Mouse (Mus musculus): ENCODE measurements around the gene Tnfrsf25. TPM values are rescaled to one million over a fixed set of nuclear protein-coding genes. Genes with fewer than 3 reads are reported as not detected.

Tnfrsf25 gene
- polyA plus RNA-seq, 1 experiment from 2014 or later, result 0.43 TPM

DNA sequence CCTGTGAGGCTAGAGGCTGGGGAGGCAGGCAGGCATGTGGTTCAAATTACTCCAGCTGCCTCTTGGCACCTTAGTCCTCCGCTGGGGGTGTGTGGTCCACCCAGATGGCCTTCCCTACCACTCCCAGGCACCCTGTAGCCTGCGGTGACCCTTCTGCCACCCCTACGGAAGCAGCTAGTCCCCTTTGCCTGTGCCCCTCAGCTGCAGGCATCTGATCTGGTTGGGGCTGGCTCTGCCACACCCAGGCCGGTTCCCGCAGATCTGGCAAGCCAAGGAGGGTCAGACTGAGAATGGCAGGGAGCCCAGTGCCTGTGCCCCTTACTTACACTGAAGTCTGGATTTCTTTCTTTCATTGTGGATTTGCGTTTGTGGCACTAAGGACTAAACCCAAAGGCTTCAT lies 42.0 kb upstream of the Tnfrsf25 start:
- Histone ChIP-seq H3K9me3 (ENCODE audit: control insufficient read depth, low read length) (no peaks in the 10 kb centered on the region), H3K4me3 (ENCODE audit: control insufficient read depth in 1 of 2, insufficient read depth in 1 of 2, low read depth in 1 of 2, low read length in 2 of 2) (no peak overlapping the region), H3K27me3 (ENCODE audit: control insufficient read depth, insufficient read depth, low read length) (no peaks in the 10 kb centered on the region), H3K27ac (replicated peaks in 1 of 2; ENCODE audit: control insufficient read depth in 1 of 2, insufficient read depth in 1 of 2, low read depth in 2 of 2, low read length in 2 of 2) (no peak overlapping the region), H3K36me3 (ENCODE audit: control insufficient read depth, insufficient read depth, low read length) (no peaks in the 10 kb centered on the region), H3K9ac (ENCODE audit: low read length) (no peak overlapping the region), H3K4me2 (ENCODE audit: low read length) (no peak overlapping the region), H3K4me1 (ENCODE audit: control insufficient read depth in 2 of 2, insufficient read depth in 2 of 2, low read length in 2 of 2) (peaks cover 9% of the 10 kb centered on the region in 2 experiments; a peak in 3 of 4 replicates)
- no peak for ATAC-seq (ENCODE audit: insufficient number of reproducible peaks, insufficient read depth, low FRiP score, low read depth)
- WGBS, result 82% methylated on average over 6 of the region's 6 CpGs

DNA sequence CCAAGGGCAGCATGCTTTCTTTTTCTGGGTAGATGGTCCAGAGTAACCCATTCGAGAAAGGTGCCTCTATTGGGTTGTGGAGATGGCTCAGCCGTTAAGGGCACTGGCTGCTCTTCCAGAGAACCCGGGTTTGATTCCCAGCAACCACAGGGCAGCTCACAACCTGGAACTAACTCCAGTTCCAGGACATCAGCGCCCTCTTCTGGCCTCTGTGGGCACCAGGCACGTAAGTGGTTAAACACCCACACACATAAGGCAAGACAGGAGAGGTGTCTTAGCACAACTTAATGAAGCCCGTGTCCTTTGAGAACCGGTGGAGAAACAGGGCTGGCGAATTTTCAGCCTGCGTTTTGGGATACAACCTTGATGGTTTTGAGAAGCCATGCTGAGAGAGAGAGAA lies 41.2 kb upstream of the Tnfrsf25 start:
- Histone ChIP-seq H3K4me1 (ENCODE audit: control insufficient read depth in 2 of 2, insufficient read depth in 2 of 2, low read length in 2 of 2) (peaks cover 9% of the 10 kb centered on the region in 2 experiments; a peak in 3 of 4 replicates), H3K4me2 (ENCODE audit: low read length) (no peak overlapping the region), H3K9ac (ENCODE audit: low read length) (no peak overlapping the region), H3K36me3 (ENCODE audit: control insufficient read depth, insufficient read depth, low read length) (no peaks in the 10 kb centered on the region), H3K27ac (replicated peaks in 1 of 2; ENCODE audit: control insufficient read depth in 1 of 2, insufficient read depth in 1 of 2, low read depth in 2 of 2, low read length in 2 of 2) (no peak overlapping the region), H3K9me3 (ENCODE audit: control insufficient read depth, low read length) (no peaks in the 10 kb centered on the region), H3K4me3 (ENCODE audit: control insufficient read depth in 1 of 2, insufficient read depth in 1 of 2, low read depth in 1 of 2, low read length in 2 of 2) (no peak overlapping the region), H3K27me3 (ENCODE audit: control insufficient read depth, insufficient read depth, low read length) (no peaks in the 10 kb centered on the region)
- ATAC-seq (ENCODE audit: insufficient number of reproducible peaks, insufficient read depth, low FRiP score, low read depth), result no peak
- 75% methylated on average over 9 of the region's 9 CpGs for WGBS

DNA sequence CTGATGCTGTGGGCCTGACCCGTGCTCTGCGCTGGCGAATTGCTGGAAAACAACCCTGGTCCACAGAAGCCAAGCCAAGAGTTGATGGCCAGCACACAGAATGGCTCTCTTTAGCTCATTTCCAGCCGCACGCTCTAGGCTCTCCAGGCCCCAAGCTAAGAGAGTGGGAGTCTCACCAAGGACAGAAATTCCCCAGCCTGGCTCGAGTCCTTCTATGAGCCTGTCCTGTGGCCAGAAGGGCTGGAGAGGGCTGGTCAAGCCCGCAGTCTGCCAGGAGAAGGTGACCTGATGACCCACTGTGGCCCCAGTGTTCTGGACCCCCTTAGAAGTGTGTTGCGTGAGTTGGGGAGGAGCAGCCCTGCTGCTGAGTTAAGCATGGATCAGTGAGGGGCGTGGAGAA lies 38.5 kb upstream of the Tnfrsf25 start:
- H3K27ac ChIP-seq (replicated peaks in 1 of 2; ENCODE audit: control insufficient read depth in 1 of 2, insufficient read depth in 1 of 2, low read depth in 2 of 2, low read length in 2 of 2), result no peak overlapping the region

GRCm38 (mm10) chr4:152078105-152078530 lies 37.6 kb upstream of the Tnfrsf25 start:
- H3K27ac ChIP-seq (replicated peaks in 1 of 2; ENCODE audit: control insufficient read depth in 1 of 2, insufficient read depth in 1 of 2, low read depth in 2 of 2, low read length in 2 of 2), result no peak overlapping the region
- no peaks in the 10 kb centered on the region for H3K4me1 ChIP-seq (ENCODE audit: control insufficient read depth in 2 of 2, insufficient read depth in 2 of 2, low read length in 2 of 2)
- H3K9ac ChIP-seq (ENCODE audit: low read length), result no peak overlapping the region
- H3K36me3 ChIP-seq (ENCODE audit: control insufficient read depth, insufficient read depth, low read length), result no peaks in the 10 kb centered on the region
- no peak for ATAC-seq (ENCODE audit: insufficient number of reproducible peaks, insufficient read depth, low FRiP score, low read depth)
- no peaks in the 10 kb centered on the region for H3K9me3 ChIP-seq (ENCODE audit: control insufficient read depth, low read length)
- H3K27me3 ChIP-seq (ENCODE audit: control insufficient read depth, insufficient read depth, low read length), result no peaks in the 10 kb centered on the region
- no peak overlapping the region for H3K4me2 ChIP-seq (ENCODE audit: low read length)
- H3K4me3 ChIP-seq (ENCODE audit: control insufficient read depth in 1 of 2, insufficient read depth in 1 of 2, low read depth in 1 of 2, low read length in 2 of 2), result no peak overlapping the region
- WGBS, result 86% methylated on average over 10 of the region's 10 CpGs

More for the DNA sequence above, 38.5 kb upstream of the Tnfrsf25 start:
- Histone ChIP-seq H3K9me3 (ENCODE audit: control insufficient read depth, low read length) (no peaks in the 10 kb centered on the region), H3K4me1 (ENCODE audit: control insufficient read depth in 2 of 2, insufficient read depth in 2 of 2, low read length in 2 of 2) (peaks cover 6% of the 10 kb centered on the region in 2 experiments; a peak in 3 of 4 replicates), H3K27me3 (ENCODE audit: control insufficient read depth, insufficient read depth, low read length) (no peaks in the 10 kb centered on the region), H3K4me2 (ENCODE audit: low read length) (no peak overlapping the region), H3K36me3 (ENCODE audit: control insufficient read depth, insufficient read depth, low read length) (no peaks in the 10 kb centered on the region), H3K4me3 (ENCODE audit: control insufficient read depth in 1 of 2, insufficient read depth in 1 of 2, low read depth in 1 of 2, low read length in 2 of 2) (no peak overlapping the region), H3K9ac (ENCODE audit: low read length) (no peak overlapping the region)
- no peak for ATAC-seq (ENCODE audit: insufficient number of reproducible peaks, insufficient read depth, low FRiP score, low read depth)
- 83% methylated on average over 9 of the region's 9 CpGs for WGBS

GRCm38 (mm10) chr4:152079261-152079660 lies 36.5 kb upstream of the Tnfrsf25 start:
- H3K9me3 ChIP-seq (ENCODE audit: control insufficient read depth, low read length), result no peaks in the 10 kb centered on the region
- H3K4me2 ChIP-seq (ENCODE audit: low read length), result no peak overlapping the region
- ATAC-seq (ENCODE audit: insufficient number of reproducible peaks, insufficient read depth, low FRiP score, low read depth), result no peak
- no peak overlapping the region for H3K27ac ChIP-seq (replicated peaks in 1 of 2; ENCODE audit: control insufficient read depth in 1 of 2, insufficient read depth in 1 of 2, low read depth in 2 of 2, low read length in 2 of 2)
- WGBS, result 84% methylated on average over 3 of the region's 3 CpGs
- H3K4me1 ChIP-seq (ENCODE audit: control insufficient read depth in 2 of 2, insufficient read depth in 2 of 2, low read length in 2 of 2), result no peaks in the 10 kb centered on the region
- H3K4me3 ChIP-seq (ENCODE audit: control insufficient read depth in 1 of 2, insufficient read depth in 1 of 2, low read depth in 1 of 2, low read length in 2 of 2), result no peak overlapping the region
- H3K27me3 ChIP-seq (ENCODE audit: control insufficient read depth, insufficient read depth, low read length), result no peaks in the 10 kb centered on the region
- no peak overlapping the region for H3K9ac ChIP-seq (ENCODE audit: low read length)
- H3K36me3 ChIP-seq (ENCODE audit: control insufficient read depth, insufficient read depth, low read length), result no peaks in the 10 kb centered on the region

DNA sequence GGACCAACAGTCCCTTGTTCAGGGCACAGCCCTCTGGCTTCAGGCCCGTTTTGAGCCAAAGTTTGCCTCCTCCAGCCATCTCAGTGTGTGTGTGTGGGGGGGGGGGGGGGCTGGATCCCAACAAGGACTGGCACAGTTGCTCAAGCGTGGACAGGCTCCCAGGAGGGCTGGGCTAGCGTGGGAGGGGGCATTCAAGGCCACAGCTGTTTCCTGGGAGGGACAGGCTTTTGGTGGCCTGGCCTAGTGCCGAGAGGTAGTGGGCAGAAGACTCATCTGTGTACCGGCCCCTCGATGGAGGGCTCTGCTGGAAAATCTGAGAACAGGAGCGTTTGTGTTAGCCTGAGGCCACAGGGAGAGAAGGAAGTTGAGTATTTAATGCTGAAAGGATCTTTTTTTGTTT lies 35.8 kb upstream of the Tnfrsf25 start:
- H3K4me1 ChIP-seq (ENCODE audit: control insufficient read depth in 2 of 2, insufficient read depth in 2 of 2, low read length in 2 of 2), result no peaks in the 10 kb centered on the region
- H3K4me3 ChIP-seq (ENCODE audit: control insufficient read depth in 1 of 2, insufficient read depth in 1 of 2, low read depth in 1 of 2, low read length in 2 of 2), result no peak overlapping the region
- no peaks in the 10 kb centered on the region for H3K27me3 ChIP-seq (ENCODE audit: control insufficient read depth, insufficient read depth, low read length)
- H3K9ac ChIP-seq (ENCODE audit: low read length), result no peak overlapping the region
- H3K36me3 ChIP-seq (ENCODE audit: control insufficient read depth, insufficient read depth, low read length), result no peaks in the 10 kb centered on the region
- no peak overlapping the region for H3K27ac ChIP-seq (replicated peaks in 1 of 2; ENCODE audit: control insufficient read depth in 1 of 2, insufficient read depth in 1 of 2, low read depth in 2 of 2, low read length in 2 of 2)
- 54% methylated on average over 7 of the region's 7 CpGs for WGBS
- no peaks in the 10 kb centered on the region for H3K9me3 ChIP-seq (ENCODE audit: control insufficient read depth, low read length)
- ATAC-seq (ENCODE audit: insufficient number of reproducible peaks, insufficient read depth, low FRiP score, low read depth), result no peak
- H3K4me2 ChIP-seq (ENCODE audit: low read length), result no peak overlapping the region

DNA sequence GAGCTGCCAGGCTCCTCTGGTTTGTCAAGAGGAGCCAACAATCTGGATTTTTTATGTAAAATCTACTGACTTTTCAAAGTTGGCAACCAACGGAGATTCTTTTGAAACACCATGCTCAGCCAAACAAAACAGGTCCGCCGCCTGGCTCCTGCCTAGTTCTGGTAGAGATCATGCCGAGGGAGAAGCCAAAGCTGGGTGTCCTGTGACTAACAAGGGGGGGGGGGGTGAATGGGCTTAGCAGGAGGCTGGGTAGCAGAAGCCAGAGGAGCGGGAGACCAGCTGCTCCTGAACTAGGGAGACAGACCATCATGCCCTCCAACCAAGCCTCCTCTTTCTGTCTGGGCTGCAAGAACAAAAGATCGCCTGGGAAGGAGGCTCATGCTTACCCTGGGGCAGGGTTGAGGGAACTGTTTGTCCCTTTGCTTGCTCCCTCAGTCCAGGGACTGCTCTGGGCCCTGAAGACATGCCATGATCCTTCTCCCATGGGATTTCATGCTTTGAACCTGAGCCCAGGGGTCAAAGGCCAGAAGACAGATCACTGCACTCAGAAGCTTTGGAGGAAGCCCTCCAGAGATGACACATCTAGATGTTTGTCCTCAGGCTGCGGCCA lies 32.0 kb upstream of the Tnfrsf25 start:
- no peak overlapping the region for H3K4me2 ChIP-seq (ENCODE audit: low read length)
- no peak overlapping the region for H3K9ac ChIP-seq (ENCODE audit: low read length)
- no peak for ATAC-seq (ENCODE audit: insufficient number of reproducible peaks, insufficient read depth, low FRiP score, low read depth)
- no peak overlapping the region for H3K27ac ChIP-seq (replicated peaks in 1 of 2; ENCODE audit: control insufficient read depth in 1 of 2, insufficient read depth in 1 of 2, low read depth in 2 of 2, low read length in 2 of 2)
- H3K27me3 ChIP-seq (ENCODE audit: control insufficient read depth, insufficient read depth, low read length), result no peaks in the 10 kb centered on the region
- no peaks in the 10 kb centered on the region for H3K9me3 ChIP-seq (ENCODE audit: control insufficient read depth, low read length)
- H3K4me1 ChIP-seq (ENCODE audit: control insufficient read depth in 2 of 2, insufficient read depth in 2 of 2, low read length in 2 of 2), result peaks cover 13% of the 10 kb centered on the region in 2 experiments; a peak in 3 of 4 replicates
- H3K4me3 ChIP-seq (ENCODE audit: control insufficient read depth in 1 of 2, insufficient read depth in 1 of 2, low read depth in 1 of 2, low read length in 2 of 2), result no peak overlapping the region
- no peaks in the 10 kb centered on the region for H3K36me3 ChIP-seq (ENCODE audit: control insufficient read depth, insufficient read depth, low read length)
- 67% methylated on average over 7 of the region's 7 CpGs for WGBS

- no peak overlapping the region for H3K27ac ChIP-seq (replicated peaks in 1 of 2; ENCODE audit: control insufficient read depth in 1 of 2, insufficient read depth in 1 of 2, low read depth in 2 of 2, low read length in 2 of 2)
- peaks cover 13% of the 10 kb centered on the region in 2 experiments; a peak in 3 of 4 replicates for H3K4me1 ChIP-seq (ENCODE audit: control insufficient read depth in 2 of 2, insufficient read depth in 2 of 2, low read length in 2 of 2)
- ATAC-seq (ENCODE audit: insufficient number of reproducible peaks, insufficient read depth, low FRiP score, low read depth), result no peak
- WGBS, result 84% methylated on average over 7 of the region's 7 CpGs
- H3K9ac ChIP-seq (ENCODE audit: low read length), result no peak overlapping the region
- no peak overlapping the region for H3K4me3 ChIP-seq (ENCODE audit: control insufficient read depth in 1 of 2, insufficient read depth in 1 of 2, low read depth in 1 of 2, low read length in 2 of 2)
- no peaks in the 10 kb centered on the region for H3K36me3 ChIP-seq (ENCODE audit: control insufficient read depth, insufficient read depth, low read length)
- H3K4me2 ChIP-seq (ENCODE audit: low read length), result no peak overlapping the region
- no peaks in the 10 kb centered on the region for H3K9me3 ChIP-seq (ENCODE audit: control insufficient read depth, low read length)
- H3K27me3 ChIP-seq (ENCODE audit: control insufficient read depth, insufficient read depth, low read length), result no peaks in the 10 kb centered on the region
Measured at GRCm38 (mm10) chr4:152084616-152085015, 31.1 kb upstream of the Tnfrsf25 start.
